Mouse (Mus musculus) kidney, adult 11 months (tissue): ENCODE data around the gene B3galt1.

Experiments
- DNase-seq: peaks from one replicate; pipeline ENCODE4 v3.0.0; 2022

B3galt1 gene

GRCm38 (mm10) chr2:67956182-67956581 lies 390.5 kb downstream of the B3galt1 start:
- no peak for DNase-seq

- peak; percentile 49 for DNase-seq
Observed at GRCm38 (mm10) chr2:67957561-67957960, 391.9 kb downstream of the B3galt1 start.

DNA sequence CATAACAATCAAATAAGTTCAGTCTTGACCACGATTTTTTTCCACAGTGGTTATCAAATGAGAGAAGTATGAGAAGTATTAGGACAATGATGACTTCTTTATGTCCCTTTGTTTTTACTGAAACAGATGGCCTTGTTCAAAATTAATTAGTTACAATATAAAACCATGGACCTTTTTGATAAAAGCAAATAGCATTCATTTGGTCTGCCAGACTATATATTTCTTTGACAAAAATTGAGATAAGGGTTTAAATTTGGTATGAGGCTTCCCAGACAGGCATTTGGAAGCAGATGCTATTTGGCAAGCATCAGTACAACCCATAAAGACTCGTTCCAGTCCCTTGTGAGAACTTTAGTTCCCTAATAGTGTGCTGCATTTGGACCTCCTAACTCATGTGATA lies 395.0 kb downstream of the B3galt1 start:
- no peak for DNase-seq

GRCm38 (mm10) chr2:67968812-67969211 lies 403.1 kb downstream of the B3galt1 start:
- DNase-seq: no peak

GRCm38 (mm10) chr2:67971091-67971490 lies 405.4 kb downstream of the B3galt1 start:
- no peak for DNase-seq

DNA sequence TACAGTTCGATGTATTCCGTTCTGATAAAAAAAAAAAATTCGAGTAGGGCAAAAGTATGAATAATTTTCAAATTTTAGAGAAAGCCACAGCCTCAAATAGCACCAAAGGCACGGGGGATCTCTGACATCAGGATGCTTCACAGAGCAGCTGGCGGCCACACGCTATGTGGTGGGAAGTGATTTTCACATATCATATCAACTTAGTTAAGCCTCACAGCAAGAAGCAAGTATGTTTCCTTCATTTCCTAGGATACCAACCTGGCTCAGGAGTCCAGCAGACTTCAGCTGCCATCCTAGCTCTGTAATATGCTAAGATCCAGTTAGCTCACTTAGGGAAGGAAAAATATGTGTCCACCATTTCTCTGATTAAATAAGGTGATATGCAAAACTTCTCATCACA lies 405.9 kb downstream of the B3galt1 start:
- no peak for DNase-seq

DNA sequence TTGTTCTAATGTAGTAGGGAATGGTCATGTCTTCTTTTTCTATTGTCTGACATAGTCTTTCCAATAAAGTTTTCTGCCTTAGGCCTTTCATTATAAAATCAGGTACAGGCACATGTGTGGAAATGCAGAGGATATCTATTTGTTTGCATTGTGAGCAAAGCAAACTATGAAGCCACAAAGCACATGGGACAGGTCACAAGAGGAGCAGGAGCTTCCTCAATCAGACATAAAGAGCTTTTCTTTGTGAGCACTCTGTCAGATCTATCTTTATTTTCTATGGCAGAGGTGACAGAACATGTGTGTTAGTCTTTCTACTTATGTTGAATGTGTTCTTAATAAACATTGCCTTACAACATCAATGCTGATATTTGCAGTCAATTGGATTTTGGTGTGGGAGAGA lies 410.1 kb downstream of the B3galt1 start:
- DNase-seq: no peak

- no peak for DNase-seq
Observed at GRCm38 (mm10) chr2:67976488-67976887, 410.8 kb downstream of the B3galt1 start.

- DNase-seq: no peak
Observed at GRCm38 (mm10) chr2:67977620-67978262, 412.1 kb downstream of the B3galt1 start.

- DNase-seq: no peak
Observed at GRCm38 (mm10) chr2:67983563-67983962, 417.9 kb downstream of the B3galt1 start.

DNA sequence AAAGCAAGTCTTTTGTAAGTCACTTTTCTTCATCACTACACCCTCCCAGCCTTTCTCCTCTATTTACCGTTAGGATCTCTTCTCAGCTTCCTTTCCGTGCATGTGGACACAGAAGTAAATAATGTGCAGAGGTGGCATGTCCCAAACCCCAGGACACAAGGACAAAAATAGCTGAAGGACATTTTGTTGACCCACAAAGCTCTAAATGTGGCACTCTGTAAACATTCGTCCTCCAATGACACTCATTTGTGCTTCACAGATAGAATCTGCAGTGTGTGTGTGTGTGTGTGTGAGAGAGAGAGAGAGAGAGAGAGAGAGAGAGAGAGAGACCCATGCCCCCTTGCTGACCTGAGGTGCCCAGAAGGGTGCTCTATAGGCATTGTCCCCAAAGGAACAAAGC lies 419.5 kb downstream of the B3galt1 start:
- DNase-seq: no peak

GRCm38 (mm10) chr2:67993421-67993820 lies 427.8 kb downstream of the B3galt1 start:
- no peak for DNase-seq

DNA sequence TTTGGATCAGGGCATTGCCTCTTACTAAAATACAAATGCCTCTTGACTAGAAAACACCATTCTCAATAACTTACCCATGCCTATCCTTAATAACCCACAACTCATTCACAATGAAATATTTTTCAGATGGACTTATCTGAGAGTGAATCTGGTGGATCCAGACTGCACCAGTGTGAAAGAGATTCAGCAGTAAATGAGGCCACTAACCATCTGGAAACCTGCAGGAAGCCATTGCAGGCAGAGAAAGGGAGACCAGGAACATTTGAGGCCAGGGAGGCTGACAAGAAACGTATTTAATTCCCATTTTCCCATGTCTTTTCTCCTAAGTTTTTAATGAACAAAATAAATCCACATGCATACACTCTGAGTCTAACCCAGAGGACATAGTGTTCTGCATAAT lies 437.4 kb downstream of the B3galt1 start:
- DNase-seq: no peak

- DNase-seq: no peak
Observed at GRCm38 (mm10) chr2:68005210-68005609, 439.5 kb downstream of the B3galt1 start.

DNA sequence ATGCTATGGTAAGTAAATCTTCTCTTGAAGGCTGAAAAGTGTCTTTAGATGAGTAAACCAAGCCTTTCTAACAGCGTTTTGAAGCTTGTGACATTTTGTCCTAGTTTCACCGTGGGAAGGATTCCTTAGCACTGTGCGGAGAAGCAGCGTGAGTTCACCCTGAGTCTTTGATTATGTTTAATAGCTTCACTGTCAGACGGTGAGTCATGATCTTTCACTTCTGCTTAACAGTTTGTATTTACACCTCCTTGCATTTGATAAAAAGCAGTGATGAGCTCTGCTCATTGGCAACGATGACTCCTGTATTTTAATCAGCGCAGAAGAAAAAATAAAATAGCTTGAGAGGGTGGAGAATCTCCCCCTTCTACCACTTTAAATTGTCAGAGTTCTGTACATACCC lies 440.0 kb downstream of the B3galt1 start:
- DNase-seq: no peak

- DNase-seq: no peak
Observed at GRCm38 (mm10) chr2:68011336-68011735, 445.7 kb downstream of the B3galt1 start.

- DNase-seq: no peak
Observed at GRCm38 (mm10) chr2:68020251-68020680, 454.6 kb downstream of the B3galt1 start.

DNA sequence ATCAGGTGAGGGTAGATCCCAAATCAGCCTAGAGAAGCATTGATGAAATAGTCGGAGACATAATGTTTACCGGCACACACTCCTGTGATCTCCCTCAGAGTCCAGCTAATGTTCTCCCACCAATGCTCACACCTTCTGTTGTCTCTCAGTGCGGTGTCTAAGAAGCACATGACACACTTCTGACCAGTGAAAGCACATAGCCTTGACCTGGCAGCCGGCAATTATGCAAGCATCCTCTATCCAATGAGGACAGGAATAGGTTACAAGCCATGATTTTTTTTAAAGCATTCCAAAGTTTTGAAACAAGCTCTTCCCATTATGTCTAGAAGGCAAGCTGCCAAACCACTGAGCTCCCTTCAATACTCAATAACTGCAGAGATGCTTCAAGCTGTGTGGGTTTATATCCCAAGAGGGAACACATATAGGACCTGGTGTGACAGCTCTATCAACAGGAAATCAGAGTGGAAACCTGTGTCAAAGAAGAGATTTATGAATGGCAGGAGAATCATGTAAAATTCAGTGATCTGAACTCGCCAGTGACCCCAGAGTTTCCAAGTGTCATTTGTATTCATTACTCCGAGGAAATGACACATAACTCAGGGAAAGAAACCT lies 456.0 kb downstream of the B3galt1 start:
- no peak for DNase-seq

DNA sequence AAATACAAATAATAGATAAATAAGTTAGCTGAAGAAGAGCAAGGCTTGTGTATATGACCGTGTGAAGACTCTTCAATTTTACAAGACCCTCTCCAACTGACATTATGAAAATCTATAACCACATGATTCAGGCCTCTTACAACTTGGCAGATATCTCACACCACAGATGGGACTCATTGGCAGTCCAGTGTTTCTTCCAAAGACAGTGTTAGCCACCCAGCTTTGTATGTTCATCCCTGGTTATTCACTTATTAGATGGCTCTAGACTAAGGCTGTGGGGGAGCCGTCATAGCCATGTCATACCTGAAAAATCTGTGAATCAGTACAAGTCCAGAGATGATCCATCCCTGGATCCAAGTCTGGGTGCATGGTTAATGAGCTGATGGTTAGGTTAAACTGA lies 463.1 kb downstream of the B3galt1 start:
- no peak for DNase-seq

- no peak for DNase-seq
Observed at GRCm38 (mm10) chr2:68034711-68035110, 469.0 kb downstream of the B3galt1 start.

DNA sequence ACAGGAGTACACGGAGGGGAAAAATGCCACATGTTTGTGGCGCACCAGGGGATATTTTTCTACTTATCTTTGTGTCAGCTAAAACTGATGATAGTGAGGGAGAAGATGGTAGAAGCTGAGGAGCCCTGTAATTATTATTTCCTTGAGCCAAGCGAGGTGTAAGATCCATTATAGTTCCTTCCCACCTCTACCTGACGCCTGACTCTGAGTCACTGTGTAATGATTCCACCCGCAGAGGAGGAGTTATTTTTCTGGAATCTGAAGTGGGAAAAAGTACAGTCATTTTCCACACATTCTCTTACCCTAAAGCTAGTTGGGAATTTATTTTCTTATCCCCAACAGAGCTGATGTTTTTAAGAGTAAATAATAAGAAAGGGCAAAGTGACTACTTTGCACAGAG lies 475.1 kb downstream of the B3galt1 start:
- no peak for DNase-seq

GRCm38 (mm10) chr2:68052481-68052880 lies 486.8 kb downstream of the B3galt1 start:
- no peak for DNase-seq

GRCm38 (mm10) chr2:68053243-68053642 lies 487.6 kb downstream of the B3galt1 start:
- no peak for DNase-seq

DNA sequence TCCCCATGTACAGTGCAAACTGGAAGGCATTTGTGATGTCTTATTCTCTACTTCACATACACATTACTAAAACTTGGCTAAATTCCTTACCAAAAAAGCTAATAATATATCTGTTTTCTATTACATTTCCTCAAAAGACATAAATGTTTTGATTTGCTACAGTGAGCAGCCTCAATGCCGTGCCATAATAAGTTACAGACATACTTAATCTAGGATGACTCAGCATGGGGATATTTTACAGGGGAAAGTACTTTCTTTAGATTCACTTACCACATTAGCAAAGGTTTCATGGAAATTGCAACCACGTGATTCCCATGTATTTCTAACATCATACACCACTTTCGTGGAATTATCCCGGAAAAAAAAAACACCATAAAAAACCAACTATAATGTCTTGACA lies 495.7 kb downstream of the B3galt1 start:
- DNase-seq: no peak
